Mouse (Mus musculus) ES-E14 (cell line): ENCODE data around the gene Wdr19. TPM values are rescaled to one million over a fixed set of nuclear protein-coding genes. Genes with fewer than 3 reads are reported as not detected.
"Not testable (repeated sequence)": the region's sequence is repeated elsewhere in the genome, so short reads cannot be mapped to it uniquely, and the experiment has no call there.

Experiments used
- DNase-seq: peaks from one replicate; pipeline ENCODE4 v3.0.0-alpha.2; 2013; ENCODE audit warnings: low read depth, low spot score
- H3K27ac ChIP-seq: 2 replicates; pipeline ENCODE4 v1.5.1; 2012; ENCODE audit warnings: low read depth, mild to moderate bottlenecking, low read length, moderate library complexity, mixed read lengths; ENCODE audit not compliant: poor library complexity, insufficient read depth, severe bottlenecking
- H3K36me3 ChIP-seq: 2 replicates; pipeline ENCODE4 v1.6.1; 2012; ENCODE audit warnings: mild to moderate bottlenecking, low read length, moderate library complexity, mixed read lengths; ENCODE audit not compliant: control insufficient read depth, poor library complexity, insufficient read depth, severe bottlenecking
- H3K4me1 ChIP-seq, 2 experiments: fragments of 150-350 bp in 1 of 2; sonication (generic) in 1 of 2; 2 replicates each; pipeline ENCODE4 v1.6.1; 2012; ENCODE audit warnings: low read length in 2 of 2, mild to moderate bottlenecking in 1 of 2, mixed read lengths in 1 of 2; ENCODE audit not compliant: control insufficient read depth in 2 of 2, insufficient read depth in 2 of 2, poor library complexity in 1 of 2
- H3K4me3 ChIP-seq, 2 experiments: fragments of 150-350 bp in 1 of 2; sonication (generic) in 1 of 2; 2 replicates each; pipeline ENCODE4 v1.5.1; 2012; ENCODE audit warnings: low read length in 2 of 2, low read depth in 1 of 2, mild to moderate bottlenecking in 1 of 2, mixed read lengths in 1 of 2; ENCODE audit not compliant: insufficient read depth in 1 of 2, poor library complexity in 1 of 2, severe bottlenecking in 1 of 2
- H3K9ac ChIP-seq: 2 replicates; pipeline ENCODE4 v1.6.1; 2012; ENCODE audit warnings: low read depth, mild to moderate bottlenecking, low read length, mixed read lengths; ENCODE audit not compliant: poor library complexity, insufficient read depth, severe bottlenecking
- H3K9me3 ChIP-seq: fragments of 150-350 bp; sonication (generic); 2 replicates; pipeline ENCODE4 v1.6.1; 2012; ENCODE audit warnings: low read depth, mild to moderate bottlenecking, low read length; ENCODE audit not compliant: control insufficient read depth, insufficient read depth
- CHD2 ChIP-seq: IDR thresholded peaks from 2 replicates; pipeline ENCODE4 v1.6.1; 2014; ENCODE audit warnings: mild to moderate bottlenecking, low read depth, low read length, inconsistent platforms
- HCFC1 ChIP-seq: IDR thresholded peaks from 2 replicates; pipeline ENCODE4 v1.6.1; 2012; ENCODE audit warnings: low read length, inconsistent platforms, borderline replicate concordance; ENCODE audit not compliant: insufficient read depth
- MAFK ChIP-seq: IDR thresholded peaks from 2 replicates; pipeline ENCODE4 v1.6.1; 2014; ENCODE audit warnings: mild to moderate bottlenecking, low read depth, low read length, inconsistent platforms; ENCODE audit not compliant: insufficient read depth
- ZC3H11A ChIP-seq: IDR thresholded peaks from 2 replicates; pipeline ENCODE4 v1.6.1; 2012; ENCODE audit warnings: low read depth, mild to moderate bottlenecking, inconsistent platforms, low read length, borderline replicate concordance
- ZNF384 ChIP-seq: IDR thresholded peaks from 2 replicates; pipeline ENCODE4 v1.6.1; 2012; ENCODE audit warnings: low read depth, low read length, inconsistent platforms
- in situ Hi-C, 2 experiments: fragments of 600-800 bp; cut with MboI; formaldehyde crosslinking; loops; one replicate each; pipeline ENCODE4 v1.15.1; 2025; ENCODE audit warnings: low sequenced_read_pairs in 2 of 2, inconsistent platforms in 1 of 2; ENCODE audit not compliant: unreplicated experiment in 2 of 2
- total RNA-seq: library from RNA; depleted of rRNA; stranded (reverse); fragments of 300-350 nt; gene quantifications from 2 replicates; pipeline ENCODE4 v1.2.3, GENCODE M21; 2012

The Wdr19 gene
- total RNA-seq, 1 experiment = 5.3 TPM

DNA sequence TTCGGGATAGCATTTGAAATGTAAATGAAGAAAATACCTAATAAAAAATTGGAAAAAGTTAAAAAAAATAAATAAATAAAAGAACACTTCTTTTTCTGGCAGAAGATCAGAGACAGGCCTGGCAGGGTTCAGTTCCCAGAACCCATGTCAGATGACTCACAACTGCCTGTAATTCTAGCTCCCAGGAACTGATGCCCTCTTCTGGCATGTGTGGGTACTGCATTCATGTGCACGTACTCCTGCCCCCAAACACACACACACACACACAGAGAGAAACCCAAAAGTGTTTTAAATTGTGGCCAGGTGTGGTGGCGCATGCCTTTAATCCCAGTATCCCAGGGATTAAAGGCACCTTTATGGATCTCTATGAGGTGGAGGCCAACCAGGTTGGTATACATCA is 84.7 kb downstream of the Wdr19 start:
- H3K4me1 ChIP-seq = no peaks in the 10 kb centered on the region
- H3K27ac ChIP-seq = no peak overlapping the region
- H3K9me3 ChIP-seq = no peaks in the 10 kb centered on the region
- TF ChIP-seq MAFK = no peak
- TF ChIP-seq CHD2 = no peak
- 0 out of 2 replicates have a peak, but pooled peaks have one; percentile 19 for TF ChIP-seq ZC3H11A
- peaks cover 19% of the 10 kb centered on the region for H3K36me3 ChIP-seq
- H3K9ac ChIP-seq = no peak overlapping the region
- in situ Hi-C loops = no loop called here
- DNase-seq = peak; percentile 64
- H3K4me3 ChIP-seq = no peak overlapping the region

GRCm38 (mm10) chr5:65287751-65288701 is 88.5 kb downstream of the Wdr19 start:
- in situ Hi-C loops = no loop called here
- no peak for DNase-seq
- no peak for TF ChIP-seq ZC3H11A
- TF ChIP-seq MAFK = no peak
- TF ChIP-seq HCFC1 = no peak
- no peak for TF ChIP-seq ZNF384
- no peak for TF ChIP-seq CHD2
- no peaks in the 10 kb centered on the region for H3K4me1 ChIP-seq
- H3K9ac ChIP-seq = no peak overlapping the region
- no peaks in the 10 kb centered on the region for H3K9me3 ChIP-seq
- peaks cover 25% of the 10 kb centered on the region for H3K36me3 ChIP-seq
- peak overlapping the region; percentile 45; the same call in 1 of the 2 replicates for H3K27ac ChIP-seq
- H3K4me3 ChIP-seq = no peak overlapping the region

DNA sequence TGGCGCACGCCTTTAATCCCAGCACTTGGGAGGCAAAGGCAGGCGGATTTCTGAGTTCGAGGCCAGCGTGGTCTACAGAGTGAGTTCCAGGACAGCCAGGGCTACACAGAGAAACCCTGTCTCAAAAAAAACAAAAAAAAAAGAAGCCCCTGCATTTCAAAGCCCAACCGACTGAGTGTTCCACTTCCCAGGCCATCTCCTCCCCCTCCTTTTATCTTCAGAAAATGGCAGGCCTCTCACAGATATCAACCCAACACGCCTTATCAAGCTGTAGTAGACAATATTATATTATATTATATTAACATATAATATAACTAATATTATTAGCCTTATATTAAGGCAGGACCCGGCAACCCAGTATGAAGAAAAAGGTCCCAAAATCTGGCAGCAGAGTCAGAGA is 89.5 kb downstream of the Wdr19 start:
- in situ Hi-C loops, H3K4me3 ChIP-seq, H3K9me3 ChIP-seq, H3K4me1 ChIP-seq, H3K9ac ChIP-seq, DNase-seq, H3K27ac ChIP-seq: not testable (repeated sequence)
- peaks cover 27% of the 10 kb centered on the region for H3K36me3 ChIP-seq

DNA sequence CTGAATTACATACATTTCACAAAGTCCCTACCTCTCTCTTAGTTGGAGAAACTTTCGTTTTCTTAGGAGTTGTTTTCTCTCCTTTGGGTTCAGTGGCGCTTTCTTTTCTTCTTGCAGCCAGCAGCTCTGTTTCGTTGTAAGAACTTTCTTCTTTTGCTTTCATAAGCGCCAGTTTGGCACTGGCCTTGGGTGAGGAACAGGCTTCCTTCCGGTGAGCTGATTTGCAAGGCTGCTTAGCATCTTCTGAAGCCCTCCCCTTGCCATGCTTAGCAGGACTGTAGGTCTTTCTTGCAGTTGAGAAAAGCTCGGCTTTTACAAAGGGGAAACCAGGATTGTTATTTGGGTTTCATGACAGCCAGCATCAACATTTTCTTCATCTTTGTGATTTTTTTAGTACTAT is 94.1 kb downstream of the Wdr19 start:
- H3K9ac ChIP-seq = no peak overlapping the region
- no peak overlapping the region for H3K4me3 ChIP-seq
- TF ChIP-seq CHD2 (no peak), ZNF384 (no peak), HCFC1 (no peak), ZC3H11A (no peak)
- in situ Hi-C loops = no loop called here
- no peaks in the 10 kb centered on the region for H3K4me1 ChIP-seq
- peaks cover 24% of the 10 kb centered on the region for H3K36me3 ChIP-seq
- H3K27ac ChIP-seq = no peak overlapping the region
- H3K9me3 ChIP-seq = no peaks in the 10 kb centered on the region
- DNase-seq = no peak

GRCm38 (mm10) chr5:65294270-65294669 is 94.8 kb downstream of the Wdr19 start:
- no peak overlapping the region for H3K27ac ChIP-seq
- TF ChIP-seq ZC3H11A (no peak), HCFC1 (no peak), CHD2 (no peak), ZNF384 (no peak), MAFK (no peak)
- H3K4me1 ChIP-seq = no peaks in the 10 kb centered on the region
- no peak overlapping the region for H3K4me3 ChIP-seq
- H3K9me3 ChIP-seq = no peaks in the 10 kb centered on the region
- in situ Hi-C loops = no loop called here
- no peak for DNase-seq
- peaks cover 24% of the 10 kb centered on the region for H3K36me3 ChIP-seq
- no peak overlapping the region for H3K9ac ChIP-seq
